Mouse (Mus musculus): ENCODE results near the gene Pramel1. TPM values are rescaled to one million over a fixed set of nuclear protein-coding genes. Genes with fewer than 3 reads are reported as not detected.
"Not testable (repeated sequence)": the region's sequence is repeated elsewhere in the genome, so short reads cannot be mapped to it uniquely, and the experiment has no call there.

Gene Pramel1
- total RNA-seq (2014; fragmentation: Nextera tagmentation) (not detected in 2 replicates), total RNA-seq (2017) (not detected in 2 replicates)

- ATAC-seq (replicated peaks; ENCODE audit: poor library complexity, severe bottlenecking), result no peak
Observed at GRCm38 (mm10) chr4:143394181-143394580, at the start of gene Pramel1. TSS of gene Pramel1 (plus strand) at chr4:143394428.

- ATAC-seq (replicated peaks; ENCODE audit: poor library complexity, severe bottlenecking), result not testable (repeated sequence)
Observed at GRCm38 (mm10) chr4:143345491-143345890, 48.7 kb upstream of the Pramel1 start.

- ATAC-seq (replicated peaks; ENCODE audit: poor library complexity, severe bottlenecking), result no peak
Observed at GRCm38 (mm10) chr4:143348678-143349077, 45.5 kb upstream of the Pramel1 start.

GRCm38 (mm10) chr4:143349484-143349906 is 44.7 kb upstream of the Pramel1 start, which contains the start of gene Lrrc38:
TSS of gene Lrrc38 (plus strand) at chr4:143349757.
- ATAC-seq (replicated peaks; ENCODE audit: poor library complexity, severe bottlenecking), result no peak

- ATAC-seq (replicated peaks; ENCODE audit: poor library complexity, severe bottlenecking), result no peak
Observed at GRCm38 (mm10) chr4:143350047-143351015, 43.9 kb upstream of the Pramel1 start.

- no peak for ATAC-seq (replicated peaks; ENCODE audit: poor library complexity, severe bottlenecking)
Observed at GRCm38 (mm10) chr4:143352301-143352700, 41.9 kb upstream of the Pramel1 start.

GRCm38 (mm10) chr4:143361520-143361919 is 32.7 kb upstream of the Pramel1 start:
- no peak for ATAC-seq (replicated peaks; ENCODE audit: poor library complexity, severe bottlenecking)

GRCm38 (mm10) chr4:143366415-143367041 is 27.7 kb upstream of the Pramel1 start:
- no peak for ATAC-seq (replicated peaks; ENCODE audit: poor library complexity, severe bottlenecking)

GRCm38 (mm10) chr4:143379480-143379879 is 14.7 kb upstream of the Pramel1 start:
- ATAC-seq (replicated peaks; ENCODE audit: poor library complexity, severe bottlenecking), result no peak

GRCm38 (mm10) chr4:143379931-143380715 is 14.1 kb upstream of the Pramel1 start:
- ATAC-seq (replicated peaks; ENCODE audit: poor library complexity, severe bottlenecking), result no peak

- ATAC-seq (replicated peaks; ENCODE audit: poor library complexity, severe bottlenecking), result peak; percentile 65; the same call in 1 of the 2 replicates
Observed at GRCm38 (mm10) chr4:143380716-143381004, 13.6 kb upstream of the Pramel1 start.

GRCm38 (mm10) chr4:143382163-143382562 is 12.1 kb upstream of the Pramel1 start:
- ATAC-seq (replicated peaks; ENCODE audit: poor library complexity, severe bottlenecking), result no peak

- 0 out of 2 replicates have a peak, but pooled peaks have one; percentile 38 for ATAC-seq (replicated peaks; ENCODE audit: poor library complexity, severe bottlenecking)
Observed at GRCm38 (mm10) chr4:143383646-143384045, 10.6 kb upstream of the Pramel1 start.

GRCm38 (mm10) chr4:143388955-143389702 is 5.1 kb upstream of the Pramel1 start:
- ATAC-seq (replicated peaks; ENCODE audit: poor library complexity, severe bottlenecking), result peak; percentile 95

GRCm38 (mm10) chr4:143411566-143412218 is 17.5 kb downstream of the Pramel1 start:
- 0 out of 2 replicates have a peak, but pooled peaks have one; percentile 15 for ATAC-seq (replicated peaks; ENCODE audit: poor library complexity, severe bottlenecking)

GRCm38 (mm10) chr4:143412219-143413092 is 18.2 kb downstream of the Pramel1 start, which contains the start of gene Pramef8:
TSS of gene Pramef8 (plus strand) at chr4:143412426.
- peak; percentile 93 for ATAC-seq (replicated peaks; ENCODE audit: poor library complexity, severe bottlenecking)

- no peak for ATAC-seq (replicated peaks; ENCODE audit: poor library complexity, severe bottlenecking)
Observed at GRCm38 (mm10) chr4:143413621-143414020, 19.4 kb downstream of the Pramel1 start.

- no peak for ATAC-seq (replicated peaks; ENCODE audit: poor library complexity, severe bottlenecking)
Observed at GRCm38 (mm10) chr4:143414121-143414520, 19.9 kb downstream of the Pramel1 start.
